Mouse (Mus musculus): ENCODE results near the gene Dohh. TPM values are rescaled to one million over a fixed set of nuclear protein-coding genes. Genes with fewer than 3 reads are reported as not detected.

Gene Dohh
- polyA plus RNA-seq, 1 experiment = 23.0 TPM

DNA sequence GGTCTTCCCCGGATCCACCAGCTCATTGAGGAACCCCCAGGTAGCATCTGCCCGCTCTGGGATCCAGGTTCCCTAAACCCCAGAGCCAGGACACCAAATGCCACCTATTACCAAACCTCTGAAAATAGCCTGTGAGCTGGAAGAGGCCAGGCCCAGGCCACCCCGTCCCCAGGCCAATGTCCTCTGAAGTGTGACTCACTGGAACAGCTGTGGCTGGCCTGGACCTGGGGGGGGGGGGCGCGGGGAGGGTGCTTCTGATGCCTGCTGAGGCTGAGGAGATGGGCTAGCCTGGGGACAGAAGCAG is 37.5 kb downstream of the Dohh start:
- TF ChIP-seq POLR2A (IDR thresholded peaks at IDR 0.05; ENCODE audit: borderline replicate concordance, control insufficient read depth, low read depth, low read length) = no peak
- no peak for TF ChIP-seq CTCF (IDR thresholded peaks at IDR 0.05; ENCODE audit: control insufficient read depth, insufficient read depth, low read length)
- no peak overlapping the region for H3K27ac ChIP-seq (ENCODE audit: control insufficient read depth, insufficient read depth, low read depth, low read length, poor library complexity)
- 78% methylated on average over 5 of the region's 5 CpGs for WGBS
- H3K4me3 ChIP-seq (replicated peaks; ENCODE audit: control insufficient read depth, low read depth, low read length) = no peak overlapping the region
- no peaks in the 10 kb centered on the region; the same call in 1 of the 2 replicates for H3K4me1 ChIP-seq (ENCODE audit: control insufficient read depth, insufficient read depth, low read length)

- no peak overlapping the region for H3K27ac ChIP-seq (ENCODE audit: control insufficient read depth, insufficient read depth, low read depth, low read length, poor library complexity)
- H3K4me1 ChIP-seq (ENCODE audit: control insufficient read depth, insufficient read depth, low read length) = no peaks in the 10 kb centered on the region; the same call in 1 of the 2 replicates
- TF ChIP-seq POLR2A (IDR thresholded peaks at IDR 0.05; ENCODE audit: borderline replicate concordance, control insufficient read depth, low read depth, low read length) = no peak
- no peak for TF ChIP-seq CTCF (IDR thresholded peaks at IDR 0.05; ENCODE audit: control insufficient read depth, insufficient read depth, low read length)
- no peak overlapping the region for H3K4me3 ChIP-seq (replicated peaks; ENCODE audit: control insufficient read depth, low read depth, low read length)
- 79% methylated on average over 6 of the region's 6 CpGs for WGBS
Observed at GRCm38 (mm10) chr10:81422191-81422590, 38.0 kb downstream of the Dohh start.

DNA sequence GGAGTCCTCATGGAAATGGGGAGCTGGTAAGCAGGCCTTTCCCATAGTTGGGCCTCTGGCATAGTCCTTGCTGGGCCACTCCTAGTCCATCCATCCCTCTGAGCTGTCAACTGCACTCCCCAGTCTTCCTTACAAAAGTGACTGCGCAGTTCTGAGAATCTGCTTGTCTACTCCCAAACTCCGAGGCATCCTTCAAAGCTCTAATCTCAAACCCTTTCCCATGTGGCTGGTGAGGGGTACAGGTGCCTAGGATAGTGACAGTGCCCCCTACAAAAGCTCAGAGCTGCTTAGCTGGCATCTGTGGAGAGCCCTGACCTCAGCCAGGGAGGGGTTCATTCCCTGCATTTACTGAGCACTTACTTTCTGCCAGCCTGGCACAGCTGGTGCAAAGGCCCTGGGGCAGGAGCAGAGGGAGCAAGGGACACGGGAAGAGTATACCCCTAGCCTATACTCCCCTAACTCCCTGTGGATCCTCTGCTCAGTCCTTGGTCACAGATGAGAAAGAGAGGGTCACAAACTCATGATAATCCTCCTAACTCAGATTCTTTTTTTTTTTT is 38.5 kb downstream of the Dohh start:
- Histone ChIP-seq H3K4me1 (ENCODE audit: control insufficient read depth, insufficient read depth, low read length) (no peaks in the 10 kb centered on the region; the same call in 1 of the 2 replicates), H3K4me3 (replicated peaks; ENCODE audit: control insufficient read depth, low read depth, low read length) (no peak overlapping the region), H3K27ac (ENCODE audit: control insufficient read depth, insufficient read depth, low read depth, low read length, poor library complexity) (no peak overlapping the region)
- TF ChIP-seq CTCF (IDR thresholded peaks at IDR 0.05; ENCODE audit: control insufficient read depth, insufficient read depth, low read length) (no peak), POLR2A (IDR thresholded peaks at IDR 0.05; ENCODE audit: borderline replicate concordance, control insufficient read depth, low read depth, low read length) (no peak)
- 85% methylated on average over 3 of the region's 3 CpGs for WGBS

GRCm38 (mm10) chr10:81423476-81424245 is 39.4 kb downstream of the Dohh start:
- Histone ChIP-seq H3K4me1 (ENCODE audit: control insufficient read depth, insufficient read depth, low read length) (no peaks in the 10 kb centered on the region; the same call in 1 of the 2 replicates), H3K4me3 (replicated peaks; ENCODE audit: control insufficient read depth, low read depth, low read length) (no peak overlapping the region), H3K27ac (ENCODE audit: control insufficient read depth, insufficient read depth, low read depth, low read length, poor library complexity) (no peak overlapping the region)
- 67% methylated on average over 4 of the region's 4 CpGs for WGBS
- TF ChIP-seq CTCF (IDR thresholded peaks at IDR 0.05; ENCODE audit: control insufficient read depth, insufficient read depth, low read length) = no peak
- TF ChIP-seq POLR2A (IDR thresholded peaks at IDR 0.05; ENCODE audit: borderline replicate concordance, control insufficient read depth, low read depth, low read length) = no peak

DNA sequence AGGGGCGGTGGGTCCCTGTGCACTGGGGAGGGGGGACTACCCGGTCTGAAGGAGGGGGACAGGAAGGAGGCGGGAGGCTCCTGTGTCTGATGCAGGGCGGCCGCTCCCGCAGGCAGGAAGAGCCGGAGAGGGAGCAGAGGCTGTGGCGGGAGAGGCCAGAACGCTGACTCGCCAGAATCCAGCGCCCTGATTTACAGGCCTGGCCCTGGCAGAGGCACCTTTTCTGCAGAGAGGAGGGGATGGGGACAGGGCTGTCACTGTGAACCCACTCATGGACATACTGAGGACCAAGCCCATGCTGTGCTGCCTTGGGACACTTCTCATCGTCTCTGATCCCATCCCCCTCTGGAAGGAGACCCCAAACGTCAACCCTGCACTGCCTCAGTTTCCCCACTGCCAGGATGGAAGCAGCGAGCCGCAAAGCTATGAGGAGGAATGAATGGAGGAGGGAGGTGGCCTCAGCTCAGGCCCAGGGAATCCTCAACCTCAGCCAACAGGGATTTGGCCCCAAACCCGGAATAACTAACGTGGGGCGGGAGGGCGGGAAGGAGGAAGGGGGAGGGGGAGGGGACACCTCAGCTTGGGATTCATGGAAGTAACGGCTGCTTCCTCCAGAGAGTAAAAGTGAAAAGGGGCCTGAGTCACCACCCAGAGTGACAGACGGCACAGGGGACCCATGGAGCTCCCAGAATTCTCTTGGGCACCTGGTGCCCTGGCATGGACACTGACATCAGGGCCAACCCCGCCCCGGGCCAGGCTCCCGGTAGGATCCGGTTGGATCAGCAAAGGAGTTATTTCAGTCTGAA is 40.2 kb downstream of the Dohh start:
- Histone ChIP-seq H3K4me1 (ENCODE audit: control insufficient read depth, insufficient read depth, low read length) (peaks cover 4% of the 10 kb centered on the region; the same call in 1 of the 2 replicates), H3K27ac (ENCODE audit: control insufficient read depth, insufficient read depth, low read depth, low read length, poor library complexity) (no peak overlapping the region), H3K4me3 (replicated peaks; ENCODE audit: control insufficient read depth, low read depth, low read length) (no peak overlapping the region)
- 41% methylated on average over 25 of the region's 25 CpGs for WGBS
- TF ChIP-seq CTCF (IDR thresholded peaks at IDR 0.05; ENCODE audit: control insufficient read depth, insufficient read depth, low read length) (no peak), POLR2A (IDR thresholded peaks at IDR 0.05; ENCODE audit: borderline replicate concordance, control insufficient read depth, low read depth, low read length) (no peak)

GRCm38 (mm10) chr10:81425236-81425850 is 41.1 kb downstream of the Dohh start:
- WGBS = 65% methylated on average over 10 of the region's 10 CpGs
- H3K27ac ChIP-seq (ENCODE audit: control insufficient read depth, insufficient read depth, low read depth, low read length, poor library complexity) = no peak overlapping the region
- H3K4me3 ChIP-seq (replicated peaks; ENCODE audit: control insufficient read depth, low read depth, low read length) = no peak overlapping the region
- peaks cover 4% of the 10 kb centered on the region; the same call in 1 of the 2 replicates for H3K4me1 ChIP-seq (ENCODE audit: control insufficient read depth, insufficient read depth, low read length)
- TF ChIP-seq CTCF (IDR thresholded peaks at IDR 0.05; ENCODE audit: control insufficient read depth, insufficient read depth, low read length) (no peak), POLR2A (IDR thresholded peaks at IDR 0.05; ENCODE audit: borderline replicate concordance, control insufficient read depth, low read depth, low read length) (no peak)

- peaks cover 4% of the 10 kb centered on the region; the same call in 1 of the 2 replicates for H3K4me1 ChIP-seq (ENCODE audit: control insufficient read depth, insufficient read depth, low read length)
- TF ChIP-seq CTCF (IDR thresholded peaks at IDR 0.05; ENCODE audit: control insufficient read depth, insufficient read depth, low read length) (no peak), POLR2A (IDR thresholded peaks at IDR 0.05; ENCODE audit: borderline replicate concordance, control insufficient read depth, low read depth, low read length) (no peak)
- WGBS = 1% methylated on average over 29 of the region's 33 CpGs
- no peak overlapping the region for H3K27ac ChIP-seq (ENCODE audit: control insufficient read depth, insufficient read depth, low read depth, low read length, poor library complexity)
- H3K4me3 ChIP-seq (replicated peaks; ENCODE audit: control insufficient read depth, low read depth, low read length) = peak overlapping the region; percentile 52
Observed at GRCm38 (mm10) chr10:81426081-81426671, 41.9 kb downstream of the Dohh start.

Measured in bone marrow, adult 2 months (tissue).